Mouse (Mus musculus): Measurements from ENCODE around the gene Hist1h4d. TPM values are rescaled to one million over a fixed set of nuclear protein-coding genes. Genes with fewer than 3 reads are reported as not detected.

The Hist1h4d gene
- polyA plus RNA-seq, 1 experiment from 2014 or later = 124 TPM

DNA sequence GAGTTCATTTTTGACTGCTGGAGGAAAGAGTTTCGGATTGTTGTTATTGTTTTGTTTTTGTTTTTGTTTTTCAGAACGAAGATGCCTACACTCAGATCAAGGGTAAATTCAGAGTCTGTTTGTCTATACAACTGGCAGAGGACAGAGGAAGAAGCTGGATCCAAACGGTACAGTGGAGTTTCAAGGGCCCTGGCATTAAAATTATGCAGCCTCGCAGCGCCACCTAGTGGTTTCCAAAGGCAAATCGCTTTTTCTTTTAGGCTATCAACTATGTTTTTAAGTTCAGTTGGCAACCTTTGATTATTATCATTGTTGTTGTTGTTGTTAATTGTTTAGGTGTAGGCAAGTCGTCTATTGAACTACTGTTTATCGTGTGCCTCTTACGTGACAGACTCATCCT, 16.6 kb downstream of the Hist1h4d start:
- peak; percentile 95 for DNase-seq (ENCODE audit: low spot score, missing footprints)
- Histone ChIP-seq H3K9ac (ENCODE audit: low read length) (no peak overlapping the region), H3K36me3 (ENCODE audit: control insufficient read depth, insufficient read depth, low read length) (no peaks in the 10 kb centered on the region), H3K4me2 (no peak overlapping the region), H3K4me3 (ENCODE audit: low read depth, low read length) (no peak overlapping the region), H3K27me3 (ENCODE audit: control insufficient read depth, insufficient read depth, low read length) (no peaks in the 10 kb centered on the region), H3K27ac (ENCODE audit: low read depth, low read length) (no peak overlapping the region), H3K4me1 (ENCODE audit: control insufficient read depth, insufficient read depth, low read length) (no peaks in the 10 kb centered on the region), H3K9me3 (ENCODE audit: control insufficient read depth, low read length) (no peaks in the 10 kb centered on the region)
- WGBS = 8% methylated on average over 9 of the region's 9 CpGs
- 0 out of 2 replicates have a peak, but pooled peaks have one; percentile 35 for ATAC-seq (ENCODE audit: low FRiP score)

DNA sequence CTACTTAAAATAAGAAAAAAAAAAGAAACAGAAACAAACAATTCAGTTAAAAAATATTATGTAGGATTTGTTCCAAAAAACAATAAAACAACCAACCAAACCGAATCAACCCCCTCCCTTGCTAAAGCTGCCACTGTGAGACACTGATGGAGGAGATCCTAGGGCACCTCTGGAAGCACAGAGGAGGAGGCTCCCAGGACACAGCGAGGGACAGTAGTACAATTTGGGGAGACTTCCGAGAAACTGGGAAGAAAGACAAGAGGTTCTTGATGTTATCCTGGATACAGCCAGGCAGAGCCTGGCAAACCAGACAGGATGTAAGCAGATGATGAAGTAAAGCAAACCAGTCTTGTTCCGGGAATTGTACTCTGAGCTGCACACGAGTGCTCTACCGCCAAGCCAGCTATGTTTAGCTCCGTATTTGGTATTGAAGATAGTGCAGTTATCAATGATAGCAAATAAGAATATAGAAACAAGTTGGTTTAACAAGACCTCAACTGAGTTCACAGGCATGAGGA, 21.8 kb downstream of the Hist1h4d start:
- Histone ChIP-seq H3K27me3 (ENCODE audit: control insufficient read depth, insufficient read depth, low read length) (no peaks in the 10 kb centered on the region), H3K27ac (ENCODE audit: low read depth, low read length) (no peak overlapping the region), H3K9me3 (ENCODE audit: control insufficient read depth, low read length) (no peaks in the 10 kb centered on the region), H3K4me3 (ENCODE audit: low read depth, low read length) (no peak overlapping the region), H3K4me2 (no peak overlapping the region), H3K4me1 (ENCODE audit: control insufficient read depth, insufficient read depth, low read length) (no peaks in the 10 kb centered on the region), H3K9ac (ENCODE audit: low read length) (no peak overlapping the region), H3K36me3 (ENCODE audit: control insufficient read depth, insufficient read depth, low read length) (no peaks in the 10 kb centered on the region)
- 82% methylated on average over 7 of the region's 7 CpGs for WGBS
- DNase-seq (ENCODE audit: low spot score, missing footprints) (no peak), ATAC-seq (ENCODE audit: low FRiP score) (no peak)

DNA sequence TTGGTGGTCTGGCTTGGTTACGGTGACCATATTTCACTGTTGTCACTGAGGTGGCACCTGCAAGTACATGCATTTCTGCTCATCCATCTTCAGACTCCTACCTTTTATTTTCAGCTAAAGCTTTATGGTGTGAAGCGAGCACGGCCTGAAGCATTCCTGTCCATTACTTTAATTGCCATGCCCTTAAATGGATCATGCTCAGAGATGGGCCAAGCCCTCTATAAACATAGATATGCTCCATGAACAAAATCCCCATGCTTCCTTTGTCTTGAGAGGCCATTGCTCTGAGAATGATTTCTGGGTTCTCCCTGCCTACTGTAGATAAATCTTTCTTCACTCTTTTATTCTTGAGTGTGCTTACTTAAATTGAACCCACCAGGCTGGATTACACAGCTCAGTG, 23.1 kb downstream of the Hist1h4d start:
- WGBS = 93% methylated on average over 3 of the region's 3 CpGs
- Histone ChIP-seq H3K4me1 (ENCODE audit: control insufficient read depth, insufficient read depth, low read length) (no peaks in the 10 kb centered on the region), H3K9ac (ENCODE audit: low read length) (no peak overlapping the region), H3K9me3 (ENCODE audit: control insufficient read depth, low read length) (no peaks in the 10 kb centered on the region), H3K27ac (ENCODE audit: low read depth, low read length) (no peak overlapping the region), H3K36me3 (ENCODE audit: control insufficient read depth, insufficient read depth, low read length) (no peaks in the 10 kb centered on the region), H3K4me2 (no peak overlapping the region), H3K4me3 (ENCODE audit: low read depth, low read length) (no peak overlapping the region), H3K27me3 (ENCODE audit: control insufficient read depth, insufficient read depth, low read length) (no peaks in the 10 kb centered on the region)
- ATAC-seq (ENCODE audit: low FRiP score) (no peak), DNase-seq (ENCODE audit: low spot score, missing footprints) (no peak)

DNA sequence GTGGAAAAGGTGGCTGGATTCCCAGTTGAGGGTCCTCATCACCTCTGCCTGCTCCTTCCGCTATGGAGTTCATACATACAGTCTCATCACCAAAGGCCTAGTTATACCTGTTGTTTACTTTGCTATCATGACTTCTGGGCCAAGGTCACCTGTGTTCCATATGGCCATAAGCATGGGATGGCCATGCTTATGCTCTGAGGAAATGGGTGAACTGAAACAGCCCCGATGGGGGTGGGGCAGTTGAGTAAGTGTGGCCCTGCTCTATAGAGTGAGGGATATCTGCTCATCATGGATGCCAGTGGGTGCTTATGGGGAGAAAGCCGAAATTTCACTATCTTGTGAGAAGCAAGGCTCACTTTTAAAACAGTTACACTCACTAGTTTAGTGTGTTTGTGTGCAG, 23.7 kb downstream of the Hist1h4d start:
- H3K9me3 ChIP-seq (ENCODE audit: control insufficient read depth, low read length) = no peaks in the 10 kb centered on the region
- WGBS = 95% methylated on average over 3 of the region's 3 CpGs
- H3K27ac ChIP-seq (ENCODE audit: low read depth, low read length) = no peak overlapping the region
- no peak overlapping the region for H3K4me3 ChIP-seq (ENCODE audit: low read depth, low read length)
- no peak overlapping the region for H3K4me2 ChIP-seq
- no peaks in the 10 kb centered on the region for H3K27me3 ChIP-seq (ENCODE audit: control insufficient read depth, insufficient read depth, low read length)
- no peaks in the 10 kb centered on the region for H3K36me3 ChIP-seq (ENCODE audit: control insufficient read depth, insufficient read depth, low read length)
- H3K4me1 ChIP-seq (ENCODE audit: control insufficient read depth, insufficient read depth, low read length) = no peaks in the 10 kb centered on the region
- ATAC-seq (ENCODE audit: low FRiP score) = no peak
- no peak for DNase-seq (ENCODE audit: low spot score, missing footprints)
- no peak overlapping the region for H3K9ac ChIP-seq (ENCODE audit: low read length)

DNA sequence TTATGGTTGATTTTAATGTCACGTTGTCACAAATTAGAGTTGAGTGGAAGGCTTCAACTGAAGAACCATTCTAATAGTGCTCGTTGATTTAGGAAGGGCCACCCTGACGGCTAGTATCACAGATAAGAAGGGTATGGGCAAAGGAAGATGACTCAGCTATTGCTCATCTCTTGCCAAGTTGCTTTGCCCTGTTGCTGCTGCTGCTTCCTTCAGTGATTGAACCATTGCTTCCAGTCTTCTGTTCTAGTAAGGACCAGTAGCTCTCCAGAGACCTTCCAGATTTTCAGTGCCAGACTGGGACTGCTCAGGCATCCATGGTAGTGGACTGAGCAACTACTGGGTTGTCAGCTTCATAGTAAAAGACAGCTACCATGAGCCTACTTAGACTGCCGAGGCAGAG, 27.8 kb downstream of the Hist1h4d start:
- 89% methylated on average over 4 of the region's 4 CpGs for WGBS
- H3K36me3 ChIP-seq (ENCODE audit: control insufficient read depth, insufficient read depth, low read length) = no peaks in the 10 kb centered on the region

DNA sequence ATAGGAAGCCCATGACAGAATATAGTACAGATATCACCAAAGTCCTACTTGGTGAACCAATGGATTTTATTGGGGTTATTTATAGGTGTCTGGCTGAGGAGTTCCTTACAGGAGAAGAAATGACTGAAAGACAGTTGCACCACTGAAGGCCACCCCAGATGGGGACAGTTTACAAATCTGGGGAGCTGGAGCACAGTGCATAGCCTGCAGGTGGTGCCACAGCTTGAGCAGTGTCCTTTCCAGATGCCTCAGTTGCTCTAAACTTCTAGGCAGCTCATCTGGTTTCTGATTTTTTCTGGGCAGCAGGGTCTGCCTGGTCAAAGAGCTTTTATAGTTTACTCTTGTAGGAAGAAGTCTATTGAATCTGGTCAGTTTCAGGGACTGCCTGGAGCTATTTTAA, 28.4 kb downstream of the Hist1h4d start:
- no peak for DNase-seq (ENCODE audit: low spot score, missing footprints)
- Histone ChIP-seq H3K27me3 (ENCODE audit: control insufficient read depth, insufficient read depth, low read length) (no peaks in the 10 kb centered on the region), H3K4me3 (ENCODE audit: low read depth, low read length) (no peak overlapping the region), H3K27ac (ENCODE audit: low read depth, low read length) (no peak overlapping the region), H3K4me2 (no peak overlapping the region), H3K9ac (ENCODE audit: low read length) (no peak overlapping the region), H3K9me3 (ENCODE audit: control insufficient read depth, low read length) (no peaks in the 10 kb centered on the region), H3K4me1 (ENCODE audit: control insufficient read depth, insufficient read depth, low read length) (no peaks in the 10 kb centered on the region), H3K36me3 (ENCODE audit: control insufficient read depth, insufficient read depth, low read length) (no peaks in the 10 kb centered on the region)
- ATAC-seq (ENCODE audit: low FRiP score) = no peak

More for the DNA sequence above, 27.8 kb downstream of the Hist1h4d start:
- Histone ChIP-seq H3K27me3 (ENCODE audit: control insufficient read depth, insufficient read depth, low read length) (no peaks in the 10 kb centered on the region), H3K27ac (ENCODE audit: low read depth, low read length) (no peak overlapping the region), H3K4me1 (ENCODE audit: control insufficient read depth, insufficient read depth, low read length) (no peaks in the 10 kb centered on the region), H3K4me3 (ENCODE audit: low read depth, low read length) (no peak overlapping the region), H3K9me3 (ENCODE audit: control insufficient read depth, low read length) (no peaks in the 10 kb centered on the region), H3K4me2 (no peak overlapping the region), H3K9ac (ENCODE audit: low read length) (no peak overlapping the region)
- DNase-seq (ENCODE audit: low spot score, missing footprints) = no peak
- ATAC-seq (ENCODE audit: low FRiP score) = no peak

DNA sequence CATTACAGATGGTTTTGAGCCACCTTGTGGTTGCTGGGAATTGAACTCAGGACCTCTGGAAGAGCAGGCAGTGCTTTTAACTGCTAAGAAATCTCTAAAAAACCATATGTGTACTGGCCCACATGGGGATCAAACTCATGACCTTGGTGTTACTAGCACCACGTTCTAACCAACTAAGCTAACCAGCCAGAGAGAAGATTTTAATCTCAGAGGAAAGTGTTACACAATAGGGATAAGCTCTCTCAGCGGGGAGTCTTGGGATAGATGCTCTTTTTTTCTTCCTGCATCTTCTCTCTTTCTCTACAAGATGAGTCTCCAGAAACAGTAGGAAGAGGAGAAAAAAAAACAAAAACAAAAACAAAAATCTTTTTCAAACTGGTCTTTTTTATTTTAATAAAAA, 29.0 kb downstream of the Hist1h4d start:
- Histone ChIP-seq H3K36me3 (ENCODE audit: control insufficient read depth, insufficient read depth, low read length) (no peaks in the 10 kb centered on the region), H3K27me3 (ENCODE audit: control insufficient read depth, insufficient read depth, low read length) (no peaks in the 10 kb centered on the region), H3K9ac (ENCODE audit: low read length) (no peak overlapping the region), H3K27ac (ENCODE audit: low read depth, low read length) (no peak overlapping the region), H3K4me2 (no peak overlapping the region), H3K4me1 (ENCODE audit: control insufficient read depth, insufficient read depth, low read length) (no peaks in the 10 kb centered on the region), H3K9me3 (ENCODE audit: control insufficient read depth, low read length) (no peaks in the 10 kb centered on the region), H3K4me3 (ENCODE audit: low read depth, low read length) (no peak overlapping the region)
- DNase-seq (ENCODE audit: low spot score, missing footprints) = no peak
- 58% methylated on average over 2 of the region's 2 CpGs for whole genome bisulfite sequencing
- ATAC-seq (ENCODE audit: low FRiP score) = no peak

DNA sequence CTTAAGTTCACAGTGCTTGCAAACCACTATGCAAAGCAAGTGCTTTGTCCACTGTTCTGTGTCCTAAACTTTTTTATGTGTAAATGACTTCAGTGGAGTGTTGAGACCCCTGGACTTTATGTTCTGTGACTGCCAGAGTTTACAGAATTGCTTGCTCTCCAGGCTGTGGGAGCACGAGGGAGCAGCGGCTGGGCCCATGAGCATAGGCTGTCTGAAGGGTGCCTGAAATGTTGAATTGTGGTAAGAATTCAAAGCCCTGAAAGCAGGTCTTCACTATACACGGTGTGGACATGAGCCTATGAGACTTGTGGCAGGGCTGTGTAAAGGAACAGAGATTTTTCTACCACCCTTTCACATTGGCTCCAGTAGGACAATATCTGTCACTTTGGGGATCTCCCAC, 30.2 kb downstream of the Hist1h4d start:
- 85% methylated on average over 3 of the region's 3 CpGs for WGBS
- no peak overlapping the region for H3K4me2 ChIP-seq
- no peak for DNase-seq (ENCODE audit: low spot score, missing footprints)
- no peak overlapping the region for H3K27ac ChIP-seq (ENCODE audit: low read depth, low read length)
- H3K27me3 ChIP-seq (ENCODE audit: control insufficient read depth, insufficient read depth, low read length) = no peaks in the 10 kb centered on the region
- no peak overlapping the region for H3K4me3 ChIP-seq (ENCODE audit: low read depth, low read length)
- no peaks in the 10 kb centered on the region for H3K36me3 ChIP-seq (ENCODE audit: control insufficient read depth, insufficient read depth, low read length)
- H3K9me3 ChIP-seq (ENCODE audit: control insufficient read depth, low read length) = no peaks in the 10 kb centered on the region
- no peaks in the 10 kb centered on the region for H3K4me1 ChIP-seq (ENCODE audit: control insufficient read depth, insufficient read depth, low read length)
- H3K9ac ChIP-seq (ENCODE audit: low read length) = no peak overlapping the region
- no peak for ATAC-seq (ENCODE audit: low FRiP score)

DNA sequence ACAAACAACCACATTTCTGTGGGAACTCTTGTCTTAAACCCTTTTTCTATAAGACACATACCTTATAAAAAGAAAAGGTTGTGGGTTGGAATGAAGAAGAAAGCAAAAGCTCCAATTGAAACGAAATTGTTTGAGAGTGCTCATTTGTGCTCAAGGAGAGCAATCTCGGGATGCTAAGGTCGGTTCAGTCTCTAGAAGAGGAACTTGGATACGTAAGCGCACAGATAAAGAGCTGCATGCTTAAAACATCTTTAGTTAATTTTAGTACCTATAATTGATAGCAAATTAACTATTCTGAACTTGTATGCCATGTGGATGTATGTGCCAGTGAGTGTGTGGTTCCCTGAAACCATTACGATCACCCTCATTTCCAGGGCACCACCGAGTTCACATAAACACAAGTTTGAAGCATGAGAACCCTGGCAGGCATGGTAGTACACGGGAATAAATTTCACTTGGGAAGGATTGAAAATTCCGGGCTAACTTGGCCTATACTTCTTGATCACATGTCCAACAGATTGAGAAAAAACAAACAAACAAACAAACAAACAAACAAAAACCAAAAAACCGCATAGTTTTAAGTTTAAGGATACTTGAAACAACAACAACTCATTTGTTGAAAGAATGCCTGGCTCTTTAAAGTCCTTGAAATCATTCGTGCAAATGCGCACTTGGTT, 38.8 kb downstream of the Hist1h4d start:
- Histone ChIP-seq H3K9ac (ENCODE audit: low read length) (peak overlapping the region; percentile 89), H3K27ac (ENCODE audit: low read depth, low read length) (peak overlapping the region; percentile 93), H3K9me3 (ENCODE audit: control insufficient read depth, low read length) (no peaks in the 10 kb centered on the region), H3K4me3 (ENCODE audit: low read depth, low read length) (peak overlapping the region; percentile 54), H3K4me1 (ENCODE audit: control insufficient read depth, insufficient read depth, low read length) (peaks cover 8% of the 10 kb centered on the region; the same call in 1 of the 2 replicates), H3K27me3 (ENCODE audit: control insufficient read depth, insufficient read depth, low read length) (no peaks in the 10 kb centered on the region), H3K36me3 (ENCODE audit: control insufficient read depth, insufficient read depth, low read length) (no peaks in the 10 kb centered on the region), H3K4me2 (peak overlapping the region; percentile 81)
- WGBS = 56% methylated on average over 12 of the region's 12 CpGs
- DNase-seq (ENCODE audit: low spot score, missing footprints) (no peak), ATAC-seq (ENCODE audit: low FRiP score) (no peak)
